Mouse (Mus musculus) small intestine, adult 10 weeks (tissue): ENCODE data around the gene Grm5. TPM values are rescaled to one million over a fixed set of nuclear protein-coding genes. Genes with fewer than 3 reads are reported as not detected.

Experiments
- polyA plus RNA-seq: library from polyadenylated mRNA; stranded (reverse); fragments of 350-450 nt; fragmentation: Illumina TruSeq; extraction: RNeasy Lipid Tissue Mini Kit (QIAGEN cat#74804); gene quantifications from one replicate; pipeline ENCODE4 v1.2.3, GENCODE M21; 2014; ENCODE audit warnings: low replicate concordance

The Grm5 gene
- polyA plus RNA-seq: not detected

GRCm38 (mm10) chr7:87583868-87584267 lies at the start of gene Grm5:
Grm5 (plus strand) TSS chr7:87584168.

Other genes with a start within 250 kb of the Grm5 start
- not detected for gene Tyr, start 90.7 kb upstream of the Grm5 start, polyA plus RNA-seq